Mouse (Mus musculus): Measurements from ENCODE around the gene Spem1. TPM values are rescaled to one million over a fixed set of nuclear protein-coding genes. Genes with fewer than 3 reads are reported as not detected.

Gene Spem1
- polyA plus RNA-seq, 1 experiment from 2014 or later, result 0.12 TPM

DNA sequence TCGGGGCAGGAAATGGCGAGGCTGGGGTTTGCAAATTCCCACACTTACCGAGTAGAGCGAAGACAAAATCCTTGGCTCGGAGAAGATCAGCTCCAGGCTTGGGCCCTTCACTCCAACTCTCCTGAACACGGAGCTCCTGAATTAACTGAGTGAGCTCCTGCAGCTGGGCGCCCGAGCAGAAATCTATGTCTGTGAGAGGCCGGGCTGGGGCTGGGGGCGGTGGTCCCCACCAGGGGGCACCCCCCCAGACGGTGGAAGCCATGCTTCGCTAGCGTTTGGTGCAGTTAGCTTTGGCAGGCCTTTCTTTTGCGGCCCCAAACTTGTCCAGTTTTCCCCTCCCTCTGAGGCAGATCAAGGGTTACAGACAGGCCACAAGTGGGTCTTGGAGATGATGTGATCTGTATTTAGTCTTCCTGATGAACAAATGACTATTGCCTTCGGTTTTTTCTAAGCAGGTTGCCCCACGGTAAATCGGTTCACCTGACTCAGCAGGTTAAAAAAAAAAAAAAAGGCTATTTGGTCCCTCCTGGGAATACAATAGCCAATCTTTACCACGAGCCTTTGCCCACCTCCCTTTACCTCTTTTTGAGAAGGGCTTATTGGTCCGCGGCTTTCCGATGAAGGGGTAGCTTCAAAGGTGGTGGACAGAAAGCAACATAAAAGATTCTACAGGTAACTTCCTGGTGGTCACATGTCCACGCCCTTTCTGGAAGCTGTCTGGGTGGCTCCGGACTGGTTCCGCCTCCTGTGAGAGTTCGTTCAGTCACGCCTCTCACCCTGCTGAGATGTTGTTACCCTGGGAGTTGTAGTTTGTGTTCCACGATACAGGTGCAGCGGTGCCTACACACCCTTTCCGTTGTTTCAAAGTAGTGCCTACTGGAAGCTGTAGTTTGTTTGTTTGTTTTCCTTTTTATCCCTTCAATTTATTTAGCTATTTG, 16.7 kb downstream of the Spem1 start, which contains the start of gene Tmem102:
Tmem102 (minus strand) TSS at position 653 of the 938 bp plus-strand sequence.
- Histone ChIP-seq H3K4me2 (0 out of 2 replicates have a peak within 1 kb of the TSS, but pooled peaks have one; percentile 11), H3K4me3 (ENCODE audit: low read depth, low read length) (peak within 1 kb of the TSS; percentile 44; the same call in 1 of the 2 replicates), H3K36me3 (ENCODE audit: control insufficient read depth, insufficient read depth, low read length) (no peaks in the 10 kb centered on the region), H3K4me1 (ENCODE audit: control insufficient read depth, insufficient read depth, low read length) (peaks cover 37% of the 10 kb centered on the region), H3K27ac (ENCODE audit: low read depth, low read length) (no peak within 1 kb of the TSS), H3K27me3 (ENCODE audit: control insufficient read depth, insufficient read depth, low read length) (peaks cover 51% of the 10 kb centered on the region), H3K9me3 (ENCODE audit: control insufficient read depth, low read length) (no peaks in the 10 kb centered on the region), H3K9ac (ENCODE audit: low read length) (no peak within 1 kb of the TSS)
- WGBS, result 6% methylated on average over 29 of the region's 29 CpGs
- DNase-seq (ENCODE audit: low spot score, missing footprints) (peak; percentile 87), ATAC-seq (ENCODE audit: low FRiP score) (no peak)

DNA sequence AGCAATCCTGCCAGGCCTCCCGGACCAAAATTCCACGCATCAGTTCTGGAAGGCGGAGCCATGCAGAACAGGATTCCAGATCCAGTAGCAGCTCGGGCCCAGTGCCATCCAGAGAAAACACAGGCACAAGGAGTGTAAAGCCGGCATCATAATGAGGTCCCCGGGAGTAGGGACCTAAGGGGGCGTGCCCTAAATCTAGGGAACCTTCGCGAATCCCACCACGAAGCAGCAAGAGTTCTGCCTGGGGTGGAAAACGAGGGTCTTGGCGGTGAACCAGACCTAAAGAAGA, 17.4 kb downstream of the Spem1 start:
- H3K27me3 ChIP-seq (ENCODE audit: control insufficient read depth, insufficient read depth, low read length), result peaks cover 51% of the 10 kb centered on the region
- H3K36me3 ChIP-seq (ENCODE audit: control insufficient read depth, insufficient read depth, low read length), result no peaks in the 10 kb centered on the region
- ATAC-seq (ENCODE audit: low FRiP score), result no peak
- H3K4me2 ChIP-seq, result 0 out of 2 replicates have a peak overlapping the region, but pooled peaks have one; percentile 11
- no peaks in the 10 kb centered on the region for H3K9me3 ChIP-seq (ENCODE audit: control insufficient read depth, low read length)
- H3K4me1 ChIP-seq (ENCODE audit: control insufficient read depth, insufficient read depth, low read length), result peaks cover 43% of the 10 kb centered on the region
- DNase-seq (ENCODE audit: low spot score, missing footprints), result peak; percentile 92
- H3K27ac ChIP-seq (ENCODE audit: low read depth, low read length), result no peak overlapping the region
- no peak overlapping the region for H3K9ac ChIP-seq (ENCODE audit: low read length)
- WGBS, result 7% methylated on average over 12 of the region's 12 CpGs
- H3K4me3 ChIP-seq (ENCODE audit: low read depth, low read length), result peak overlapping the region; percentile 44; the same call in 1 of the 2 replicates

DNA sequence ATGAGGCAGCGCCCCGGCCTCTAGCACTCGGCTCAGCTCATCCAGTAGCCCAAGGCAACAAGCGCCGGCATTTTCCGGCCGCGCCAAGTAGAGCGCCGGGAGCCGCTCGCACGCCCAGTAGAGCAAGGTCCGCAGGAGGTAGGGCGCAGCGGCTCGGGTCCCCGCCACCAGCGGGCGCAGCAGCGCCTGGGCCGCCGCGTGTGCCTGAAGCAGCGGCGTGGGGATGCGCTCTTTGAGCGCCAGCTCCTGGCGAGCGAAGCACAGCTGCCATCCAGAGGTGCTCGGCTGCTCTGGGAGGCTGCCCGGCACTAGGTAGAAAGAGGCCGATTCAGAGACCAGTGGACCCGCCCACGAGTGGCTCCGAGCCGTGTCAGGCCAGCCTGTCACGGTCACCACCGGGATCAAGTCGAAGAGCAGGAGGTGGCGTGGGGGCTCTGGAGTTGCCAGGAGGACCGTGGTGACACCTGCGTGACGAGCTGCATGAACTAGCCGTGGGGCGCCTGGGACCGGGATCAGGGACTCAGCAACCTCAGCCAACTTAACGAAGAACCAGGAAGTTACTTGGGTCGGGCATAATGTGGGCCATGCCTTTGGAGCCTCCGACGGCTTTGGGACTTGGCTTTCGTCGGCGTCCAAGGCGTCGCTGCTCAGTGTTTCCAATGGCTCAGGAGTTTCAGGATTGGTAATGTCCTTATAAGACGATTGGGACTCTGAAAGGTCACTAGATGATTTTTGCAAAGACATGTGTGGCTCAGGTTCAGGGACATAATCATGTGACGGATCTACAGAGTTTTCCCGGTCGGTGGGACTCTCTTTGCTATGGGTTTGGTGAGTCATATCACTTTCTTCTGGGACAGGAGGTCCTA, 18.0 kb downstream of the Spem1 start:
- WGBS, result 1% methylated on average over 60 of the region's 60 CpGs
- H3K9ac ChIP-seq (ENCODE audit: low read length), result peak overlapping the region; percentile 61
- peak; percentile 95 for DNase-seq (ENCODE audit: low spot score, missing footprints)
- no peaks in the 10 kb centered on the region for H3K36me3 ChIP-seq (ENCODE audit: control insufficient read depth, insufficient read depth, low read length)
- no peaks in the 10 kb centered on the region for H3K9me3 ChIP-seq (ENCODE audit: control insufficient read depth, low read length)
- peaks cover 51% of the 10 kb centered on the region for H3K27me3 ChIP-seq (ENCODE audit: control insufficient read depth, insufficient read depth, low read length)
- peaks cover 49% of the 10 kb centered on the region for H3K4me1 ChIP-seq (ENCODE audit: control insufficient read depth, insufficient read depth, low read length)
- ATAC-seq (ENCODE audit: low FRiP score), result peak; percentile 49
- H3K4me3 ChIP-seq (ENCODE audit: low read depth, low read length), result peak overlapping the region; percentile 44
- peak overlapping the region; percentile 92 for H3K4me2 ChIP-seq
- H3K27ac ChIP-seq (ENCODE audit: low read depth, low read length), result no peak overlapping the region

GRCm38 (mm10) chr11:69803328-69803727, 18.7 kb downstream of the Spem1 start:
- Histone ChIP-seq H3K27me3 (ENCODE audit: control insufficient read depth, insufficient read depth, low read length) (peaks cover 51% of the 10 kb centered on the region), H3K4me1 (ENCODE audit: control insufficient read depth, insufficient read depth, low read length) (peaks cover 51% of the 10 kb centered on the region)
- no peak for ATAC-seq (ENCODE audit: low FRiP score)

GRCm38 (mm10) chr11:69802648-69803105, 19.3 kb downstream of the Spem1 start:
- Histone ChIP-seq H3K27me3 (ENCODE audit: control insufficient read depth, insufficient read depth, low read length) (peaks cover 51% of the 10 kb centered on the region), H3K9me3 (ENCODE audit: control insufficient read depth, low read length) (no peaks in the 10 kb centered on the region), H3K4me2 (peak overlapping the region; percentile 92), H3K4me3 (ENCODE audit: low read depth, low read length) (peak overlapping the region; percentile 44), H3K36me3 (ENCODE audit: control insufficient read depth, insufficient read depth, low read length) (no peaks in the 10 kb centered on the region), H3K4me1 (ENCODE audit: control insufficient read depth, insufficient read depth, low read length) (peaks cover 51% of the 10 kb centered on the region), H3K27ac (ENCODE audit: low read depth, low read length) (no peak overlapping the region), H3K9ac (ENCODE audit: low read length) (peak overlapping the region; percentile 66)
- ATAC-seq (ENCODE audit: low FRiP score), result no peak
- WGBS, result under 1% methylated on average over 29 of the region's 33 CpGs
- peak; percentile 97 for DNase-seq (ENCODE audit: low spot score, missing footprints)

More at GRCm38 (mm10) chr11:69803328-69803727, 18.7 kb downstream of the Spem1 start:
- Histone ChIP-seq H3K36me3 (ENCODE audit: control insufficient read depth, insufficient read depth, low read length) (no peaks in the 10 kb centered on the region), H3K9ac (ENCODE audit: low read length) (peak overlapping the region; percentile 61), H3K4me2 (peak overlapping the region; percentile 92), H3K27ac (ENCODE audit: low read depth, low read length) (no peak overlapping the region), H3K4me3 (ENCODE audit: low read depth, low read length) (peak overlapping the region; percentile 44), H3K9me3 (ENCODE audit: control insufficient read depth, low read length) (no peaks in the 10 kb centered on the region)
- 1% methylated on average over 12 of the region's 12 CpGs for WGBS
- no peak for DNase-seq (ENCODE audit: low spot score, missing footprints)

DNA sequence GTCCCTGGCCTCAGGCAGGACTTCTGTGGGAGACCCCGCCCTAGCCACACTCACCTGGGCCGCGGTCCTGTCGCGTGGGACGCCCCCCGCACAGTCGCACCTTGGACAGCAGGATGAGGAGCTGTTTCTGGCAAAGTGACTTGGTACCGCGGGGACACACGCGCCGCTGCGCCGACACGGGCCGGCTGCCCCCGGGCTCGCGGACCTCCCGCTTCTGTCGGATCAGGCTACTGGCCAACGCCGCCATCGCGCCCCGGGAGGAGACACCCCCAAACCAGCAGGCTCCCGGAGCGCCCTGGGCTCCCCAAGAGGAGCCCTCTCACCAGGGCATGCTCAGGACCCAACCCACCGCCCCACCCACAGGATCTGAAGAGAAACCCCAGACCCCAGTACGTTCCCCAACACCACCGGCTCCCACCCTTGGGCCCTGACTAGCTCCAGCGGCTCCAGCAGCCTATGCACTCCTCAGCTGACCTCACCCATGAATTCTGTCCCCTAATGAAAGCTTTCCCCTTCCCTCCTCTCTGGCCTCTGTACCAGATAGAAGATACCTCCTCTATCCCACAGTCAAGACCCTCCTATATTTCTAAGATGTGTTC, 20.5 kb downstream of the Spem1 start, which contains the start of gene Fgf11:
Fgf11 (minus strand) TSS at position 479 of the 599 bp plus-strand sequence.
- DNase-seq (ENCODE audit: low spot score, missing footprints) (peak; percentile 89), ATAC-seq (ENCODE audit: low FRiP score) (no peak)
- H3K27me3 ChIP-seq (ENCODE audit: control insufficient read depth, insufficient read depth, low read length), result peaks cover 57% of the 10 kb centered on the region
- H3K4me2 ChIP-seq, result peak within 1 kb of the TSS; percentile 92
- no peaks in the 10 kb centered on the region for H3K9me3 ChIP-seq (ENCODE audit: control insufficient read depth, low read length)
- H3K9ac ChIP-seq (ENCODE audit: low read length), result peak within 1 kb of the TSS; percentile 76
- H3K36me3 ChIP-seq (ENCODE audit: control insufficient read depth, insufficient read depth, low read length), result no peaks in the 10 kb centered on the region
- 2% methylated on average over 33 of the region's 33 CpGs for WGBS
- H3K4me1 ChIP-seq (ENCODE audit: control insufficient read depth, insufficient read depth, low read length), result peaks cover 51% of the 10 kb centered on the region
- peak within 1 kb of the TSS; percentile 44 for H3K4me3 ChIP-seq (ENCODE audit: low read depth, low read length)
- peak within 1 kb of the TSS; percentile 49 for H3K27ac ChIP-seq (ENCODE audit: low read depth, low read length)

- peak overlapping the region; percentile 43 for H3K4me3 ChIP-seq (ENCODE audit: low read depth, low read length)
- under 1% methylated on average over 36 of the region's 36 CpGs for WGBS
- DNase-seq (ENCODE audit: low spot score, missing footprints) (peak; percentile 99), ATAC-seq (ENCODE audit: low FRiP score) (peak; percentile 76)
- H3K27ac ChIP-seq (ENCODE audit: low read depth, low read length), result peak overlapping the region; percentile 49
- peaks cover 54% of the 10 kb centered on the region for H3K4me1 ChIP-seq (ENCODE audit: control insufficient read depth, insufficient read depth, low read length)
- H3K27me3 ChIP-seq (ENCODE audit: control insufficient read depth, insufficient read depth, low read length), result peaks cover 55% of the 10 kb centered on the region
- peak overlapping the region; percentile 92 for H3K4me2 ChIP-seq
- no peaks in the 10 kb centered on the region for H3K36me3 ChIP-seq (ENCODE audit: control insufficient read depth, insufficient read depth, low read length)
- H3K9me3 ChIP-seq (ENCODE audit: control insufficient read depth, low read length), result no peaks in the 10 kb centered on the region
- H3K9ac ChIP-seq (ENCODE audit: low read length), result peak overlapping the region; percentile 76
These were observed 21.4 kb downstream of the Spem1 start for GRCm38 (mm10) chr11:69800392-69801197.

DNA sequence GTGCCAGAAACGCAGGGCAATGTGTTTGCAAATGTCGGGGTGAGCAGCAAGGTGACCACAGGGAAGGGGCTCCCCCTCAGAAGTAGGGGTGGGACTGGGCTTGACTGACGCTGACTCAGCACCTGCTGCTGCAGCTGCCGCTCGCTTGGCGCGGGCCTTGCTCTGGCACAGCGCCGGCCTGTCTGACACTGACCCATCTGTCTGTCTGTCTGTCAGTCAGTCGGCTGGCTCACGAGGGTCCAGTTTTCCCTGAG, 21.9 kb downstream of the Spem1 start:
- Histone ChIP-seq H3K4me1 (ENCODE audit: control insufficient read depth, insufficient read depth, low read length) (peaks cover 55% of the 10 kb centered on the region), H3K36me3 (ENCODE audit: control insufficient read depth, insufficient read depth, low read length) (no peaks in the 10 kb centered on the region), H3K9ac (ENCODE audit: low read length) (peak overlapping the region; percentile 76), H3K4me3 (ENCODE audit: low read depth, low read length) (peak overlapping the region; percentile 43), H3K27ac (ENCODE audit: low read depth, low read length) (peak overlapping the region; percentile 49; the same call in 1 of the 2 replicates), H3K4me2 (peak overlapping the region; percentile 92), H3K9me3 (ENCODE audit: control insufficient read depth, low read length) (no peaks in the 10 kb centered on the region), H3K27me3 (ENCODE audit: control insufficient read depth, insufficient read depth, low read length) (peaks cover 49% of the 10 kb centered on the region)
- peak; percentile 9 for ATAC-seq (ENCODE audit: low FRiP score)
- WGBS, result under 1% methylated on average over 11 of the region's 11 CpGs
- no peak for DNase-seq (ENCODE audit: low spot score, missing footprints)

All from midbrain, embryonic 11.5 days (tissue).